Mouse (Mus musculus) C2C12 (cell line): Measurements from ENCODE around the gene Dus1l.

Experiments
- CEBPB ChIP-seq: IDR thresholded peaks from one replicate; pipeline ENCODE4 v1.6.1; 2011; ENCODE audit warnings: low read depth, mild to moderate bottlenecking, control low read depth, moderate library complexity
- CTCF ChIP-seq: IDR thresholded peaks from one replicate; pipeline ENCODE4 v1.5.1; 2011; ENCODE audit not compliant: control insufficient read depth, insufficient read depth, insufficient read length
- MAX ChIP-seq: IDR thresholded peaks from one replicate; pipeline ENCODE4 v1.6.1; 2011; ENCODE audit warnings: mild to moderate bottlenecking, control low read depth
- MYOD1 ChIP-seq: IDR thresholded peaks from one replicate; pipeline ENCODE4 v1.6.1; 2011; ENCODE audit warnings: low read depth; ENCODE audit not compliant: control insufficient read depth, insufficient read length
- USF1 ChIP-seq: IDR thresholded peaks from one replicate; pipeline ENCODE4 v1.6.1; 2011; ENCODE audit warnings: low read depth, mild to moderate bottlenecking, control low read depth, moderate library complexity

DNA sequence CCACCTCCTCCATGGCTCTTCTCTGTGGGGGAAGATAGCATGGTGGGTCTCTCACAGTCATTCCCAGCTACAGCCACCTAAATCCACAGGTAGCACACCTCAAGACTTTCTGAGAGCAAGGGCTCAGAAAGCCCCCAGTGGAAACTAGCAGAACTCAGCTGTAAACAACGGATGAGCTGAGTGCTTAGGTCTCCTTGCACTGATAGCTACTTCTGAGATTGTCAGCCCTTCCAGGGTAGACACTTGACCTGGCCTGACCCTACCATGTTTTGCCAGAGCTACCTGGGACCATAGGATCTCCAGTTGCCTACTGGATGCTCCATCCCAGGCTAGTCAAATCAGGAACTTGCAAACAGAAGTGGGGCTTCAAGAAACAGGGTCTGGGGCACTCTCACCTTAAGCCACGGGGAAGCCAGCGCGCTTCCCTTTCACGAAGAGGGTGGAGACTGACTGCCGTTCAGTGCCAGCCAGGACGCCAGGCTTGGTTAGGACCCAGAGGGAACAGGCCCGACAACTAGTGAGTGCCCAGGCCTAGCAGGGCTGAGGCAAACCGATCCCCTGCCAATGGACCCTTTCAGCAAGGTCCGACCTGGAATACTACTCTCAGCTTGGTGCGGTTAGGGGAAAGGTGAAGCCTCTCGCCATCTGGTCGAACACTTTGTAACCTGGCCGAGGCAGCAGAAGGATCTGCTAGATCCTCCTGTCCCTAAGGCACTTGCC lies 26.8 kb upstream of the Dus1l start:
- TF ChIP-seq CTCF = no peak
- no peak for TF ChIP-seq USF1
- TF ChIP-seq MAX = no peak
- TF ChIP-seq MYOD1 = no peak
- no peak for TF ChIP-seq CEBPB
